Mouse (Mus musculus) left cerebral cortex, adult 2 months (tissue): Measurements from ENCODE around the gene Edar. TPM values are rescaled to one million over a fixed set of nuclear protein-coding genes. Genes with fewer than 3 reads are reported as not detected.
"Not testable (repeated sequence)": the region's sequence is repeated elsewhere in the genome, so short reads cannot be mapped to it uniquely, and the experiment has no call there.

Source experiments
- DNase-seq, 2 experiments: peaks; one replicate each; pipeline ENCODE4 v3.0.0; 2021 to 2022; ENCODE audit warnings: low spot score in 2 of 2, mixed read lengths in 1 of 2; ENCODE audit errors: extremely low spot score in 1 of 2
- H3K27ac ChIP-seq: fragments of 200-600 bp; 2 replicates; pipeline ENCODE4 v1.8.1; 2022
- H3K4me3 ChIP-seq: fragments of 200-600 bp; 2 replicates; pipeline ENCODE4 v1.8.1; 2022
- CTCF ChIP-seq: fragments of 200-600 bp; IDR thresholded peaks from 2 replicates; pipeline ENCODE4 v1.8.1; 2022; ENCODE audit warnings: antibody characterized with exemption, mild to moderate bottlenecking, moderate library complexity
- intact Hi-C: fragments of 180-260 bp; cut with DNase I; formaldehyde crosslinking; loops from one replicate; pipeline ENCODE4 v1.15.1; 2025
- long read RNA-seq, 2 experiments: library from polyadenylated mRNA; stranded (forward); transcript quantifications; one replicate each; pipeline ENCODE4 v2.0.0; 2021; ENCODE audit warnings: borderline mapping rate in 2 of 2
- total RNA-seq, 2 experiments: library from RNA; stranded (reverse); gene quantifications; 2 replicates each; pipeline ENCODE4 v1.2.3; 2021

The Edar gene
- under 1 TPM; 0.14 to 0.20 TPM for total RNA-seq
- long read RNA-seq, experiment 1, partial matches to known transcripts = 0 of 1 reads
- long read RNA-seq, experiment 1, other reads (novel, unspliced or antisense) = 0 of 1 reads
- long read RNA-seq, experiment 2 = 0 reads

DNA sequence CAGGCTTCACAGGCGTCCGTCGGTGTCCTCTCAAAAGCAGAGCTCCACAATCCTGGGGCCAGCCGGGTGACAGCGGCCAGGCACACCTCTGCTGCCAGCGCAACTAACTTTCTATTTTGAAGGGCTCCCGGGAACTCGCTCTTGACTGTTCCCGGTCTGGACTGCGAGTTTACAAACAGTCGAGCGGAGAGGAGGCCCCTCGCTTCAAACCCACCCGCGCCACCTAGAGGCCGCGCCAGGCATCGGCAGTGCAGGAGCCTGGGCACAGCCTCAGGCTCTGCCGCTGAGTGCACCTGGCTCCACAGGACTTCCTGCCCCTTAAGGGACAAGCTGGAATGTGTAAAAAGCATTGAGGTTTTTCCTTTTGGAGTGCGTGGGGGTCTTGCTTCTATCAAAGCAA, at the start of gene Edar:
Edar (minus strand) TSS at position 122 of the 400 bp plus-strand sequence.
- DNase-seq = peak; percentile 65 to 79
- intact Hi-C loops = loop anchor here (2.0 kb wide), 2 partner anchors 49 to 133 kb away; no protein-coding TSS in a partner anchor
- peak; percentile 97 for TF ChIP-seq CTCF
- Histone ChIP-seq H3K27ac (no peak within 1 kb of the TSS), H3K4me3 (peak within 1 kb of the TSS; percentile 41)

DNA sequence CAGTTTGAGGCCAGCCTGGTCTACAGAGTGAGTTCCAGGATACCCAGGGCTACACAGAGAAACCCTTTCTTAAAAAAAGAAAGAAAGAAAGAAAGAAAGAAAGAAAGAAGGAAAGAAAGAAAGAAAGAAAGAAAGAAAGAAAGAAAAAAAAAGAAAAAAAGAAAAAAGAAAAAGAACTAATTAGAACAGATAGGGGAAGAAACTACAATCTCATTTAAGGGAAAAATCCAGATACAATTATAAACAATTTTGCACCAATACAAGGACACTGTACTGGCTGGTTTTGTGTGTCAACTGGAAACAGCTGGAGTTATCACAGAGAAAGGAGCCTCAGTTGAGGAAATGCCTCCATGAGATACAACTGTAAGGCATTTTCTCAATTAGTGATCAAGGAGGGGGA, 42.7 kb upstream of the Edar start, which contains the start of gene Gm17542:
Gm17542 (minus strand) TSS at position 101 of the 400 bp plus-strand sequence.
- DNase-seq = not testable (repeated sequence)

DNA sequence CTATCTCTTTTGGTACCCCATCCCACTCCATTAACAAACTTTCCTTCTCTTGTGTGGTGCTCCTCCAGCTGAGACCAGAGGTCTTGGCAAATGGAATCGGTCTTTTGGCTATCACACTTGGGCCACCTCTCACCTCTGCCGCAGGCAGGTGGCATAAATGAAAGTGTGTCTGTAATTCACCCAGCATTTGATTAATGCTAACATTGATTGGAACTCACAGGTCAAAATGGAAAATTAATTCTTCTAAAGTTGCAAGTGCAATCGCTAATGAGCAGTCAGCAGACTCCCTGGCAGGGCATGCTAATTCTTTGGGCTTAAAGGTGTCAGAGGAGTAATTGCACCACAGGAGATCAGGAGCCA, 39.3 kb upstream of the Edar start:
- intact Hi-C loops = loop anchor here (5.0 kb wide), 1 partner anchor 73 kb away; no protein-coding TSS in a partner anchor
- peak overlapping the region; percentile 39 for H3K4me3 ChIP-seq
- no peak overlapping the region for H3K27ac ChIP-seq
- TF ChIP-seq CTCF = no peak
- DNase-seq = no peak

More for the DNA sequence above, 42.7 kb upstream of the Edar start, which contains the start of gene Gm17542:
- H3K4me3 ChIP-seq, H3K27ac ChIP-seq, intact Hi-C loops: not testable (repeated sequence)

DNA sequence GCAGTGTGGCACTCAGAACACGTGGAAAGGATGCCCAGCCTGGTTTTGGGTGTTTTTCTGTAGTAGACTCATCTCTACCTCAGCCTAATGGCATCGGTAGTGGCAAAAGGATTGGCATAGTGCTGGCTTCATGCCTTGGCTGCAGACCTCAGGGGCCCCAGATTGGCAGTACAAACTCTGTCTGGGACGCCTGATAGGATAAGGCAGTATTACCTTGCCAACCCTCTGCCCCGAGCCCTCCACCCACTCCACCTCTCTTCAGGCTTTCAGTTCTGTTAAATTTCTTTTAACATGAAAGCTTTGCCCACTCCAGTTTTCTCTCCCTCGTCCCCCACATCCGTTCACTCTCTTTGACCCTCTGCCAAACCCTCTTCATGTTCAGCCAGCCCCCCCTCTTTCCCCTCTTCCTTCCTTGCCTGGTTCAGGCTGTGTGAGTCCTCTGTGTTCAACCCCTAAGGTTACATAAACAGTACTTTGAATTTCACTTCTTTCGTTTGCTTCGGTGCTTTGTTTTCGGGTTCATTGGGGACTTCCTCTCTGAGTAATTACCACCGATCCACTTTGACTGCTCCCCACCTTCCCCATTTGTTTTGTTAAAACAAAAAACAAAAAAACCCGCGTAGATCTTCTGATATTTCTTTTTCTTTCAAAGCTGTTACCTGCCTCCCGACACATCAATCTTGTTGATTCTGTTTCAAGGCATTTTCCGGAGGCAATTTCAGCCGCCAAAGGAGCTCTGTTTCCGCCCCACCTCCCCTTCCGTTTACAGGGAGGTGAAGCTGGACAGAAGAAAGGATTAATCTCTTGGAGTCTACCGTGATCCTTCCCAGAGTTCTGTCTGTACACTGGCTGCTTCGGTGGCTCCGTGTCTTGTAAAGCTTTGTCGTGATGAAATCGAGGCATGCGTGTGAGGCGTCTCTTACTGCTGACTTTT, 38.7 kb upstream of the Edar start:
- DNase-seq = no peak
- H3K27ac ChIP-seq = no peak overlapping the region
- TF ChIP-seq CTCF = no peak
- H3K4me3 ChIP-seq = peak overlapping the region; percentile 39
- intact Hi-C loops = loop anchor here (5.0 kb wide), 1 partner anchor 73 kb away; no protein-coding TSS in a partner anchor

DNA sequence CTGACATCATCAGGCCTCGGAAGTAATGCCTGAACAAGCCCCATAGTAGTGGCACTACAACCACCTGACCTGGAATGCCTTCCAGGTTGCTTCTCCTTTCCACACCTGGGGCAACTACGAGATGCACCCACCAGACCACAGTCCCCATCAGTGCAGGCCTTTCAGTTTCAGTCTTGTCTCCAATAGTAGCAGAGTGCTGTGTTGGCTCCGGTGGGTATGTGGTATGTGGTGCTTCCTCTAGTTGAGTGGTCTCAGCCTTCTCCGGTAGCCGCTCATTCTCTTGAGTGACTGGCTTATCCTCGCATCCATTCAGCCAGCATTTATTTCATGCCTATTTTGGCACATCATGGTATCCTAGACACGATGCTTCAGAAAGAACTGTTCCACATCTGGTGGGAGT, 37.8 kb upstream of the Edar start:
- intact Hi-C loops = loop anchor here (5.0 kb wide), 1 partner anchor 74 kb away; no protein-coding TSS in a partner anchor

DNA sequence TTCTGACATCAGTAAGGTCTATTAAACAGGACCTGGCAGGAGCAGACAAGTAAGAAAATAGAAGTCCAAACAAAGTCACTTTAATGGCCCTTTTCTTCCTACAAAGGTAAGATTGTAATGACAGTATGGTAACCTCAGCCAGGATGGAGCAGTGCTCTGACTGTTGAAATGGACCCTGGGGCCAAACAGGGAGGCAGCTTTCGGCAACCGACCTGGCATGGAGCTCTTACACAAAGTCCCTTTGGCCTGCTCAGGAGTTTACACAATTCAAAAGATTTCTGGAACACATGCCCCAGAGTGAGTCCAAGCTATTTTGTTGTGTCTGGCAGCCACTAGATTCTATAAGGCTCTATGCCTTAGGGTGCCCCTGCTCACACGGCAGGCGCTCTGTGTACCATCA, 33.6 kb upstream of the Edar start:
- no peak for TF ChIP-seq CTCF

More for the DNA sequence above, 37.8 kb upstream of the Edar start:
- no peak for TF ChIP-seq CTCF
- Histone ChIP-seq H3K4me3 (no peak overlapping the region), H3K27ac (no peak overlapping the region)
- DNase-seq = no peak

DNA sequence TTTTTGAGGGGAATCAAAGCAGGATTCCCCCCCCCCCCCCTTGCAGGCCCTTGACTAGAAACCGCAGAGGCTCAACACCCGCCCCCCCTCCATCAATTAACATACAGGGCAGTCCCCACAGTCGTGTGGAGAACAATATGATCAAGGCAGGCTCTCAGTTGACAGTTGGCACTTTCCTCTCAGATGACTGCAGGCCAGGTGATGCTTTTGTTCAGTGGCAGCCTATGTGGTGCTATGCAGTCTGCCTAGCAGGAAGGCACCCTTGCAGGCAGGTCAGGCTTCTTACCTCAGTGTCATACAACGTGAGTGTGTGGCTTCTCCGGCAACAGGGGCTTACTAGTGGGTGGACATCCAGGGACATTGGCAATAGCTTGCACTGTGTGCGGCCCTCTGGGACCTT, 25.1 kb upstream of the Edar start:
- no peak for DNase-seq
- Histone ChIP-seq H3K27ac (no peak overlapping the region), H3K4me3 (no peak overlapping the region)
- TF ChIP-seq CTCF = no peak
- intact Hi-C loops = no loop called here

More for the DNA sequence above, 33.6 kb upstream of the Edar start:
- DNase-seq = no peak
- intact Hi-C loops = no loop called here
- Histone ChIP-seq H3K4me3 (no peak overlapping the region), H3K27ac (no peak overlapping the region)

DNA sequence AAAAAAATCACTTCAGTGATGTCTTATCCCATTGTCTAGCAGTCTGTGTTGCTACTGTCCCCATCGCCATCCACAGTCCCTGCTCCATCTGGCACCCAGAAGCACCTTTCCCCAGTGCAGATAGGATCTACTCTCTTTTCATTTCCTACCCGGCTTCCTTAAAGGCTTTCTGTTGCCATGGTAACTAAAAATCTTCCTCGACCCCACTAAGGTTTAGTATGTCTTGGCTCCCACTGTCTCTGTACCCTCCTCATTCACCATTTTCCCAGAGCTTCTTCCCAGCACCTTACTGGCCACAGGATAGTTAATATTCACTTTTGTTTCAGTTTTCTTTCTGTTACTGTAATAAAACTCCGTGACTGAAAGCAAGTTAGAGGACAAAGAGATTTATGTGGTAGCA, 24.7 kb upstream of the Edar start:
- TF ChIP-seq CTCF = no peak
- intact Hi-C loops = no loop called here

DNA sequence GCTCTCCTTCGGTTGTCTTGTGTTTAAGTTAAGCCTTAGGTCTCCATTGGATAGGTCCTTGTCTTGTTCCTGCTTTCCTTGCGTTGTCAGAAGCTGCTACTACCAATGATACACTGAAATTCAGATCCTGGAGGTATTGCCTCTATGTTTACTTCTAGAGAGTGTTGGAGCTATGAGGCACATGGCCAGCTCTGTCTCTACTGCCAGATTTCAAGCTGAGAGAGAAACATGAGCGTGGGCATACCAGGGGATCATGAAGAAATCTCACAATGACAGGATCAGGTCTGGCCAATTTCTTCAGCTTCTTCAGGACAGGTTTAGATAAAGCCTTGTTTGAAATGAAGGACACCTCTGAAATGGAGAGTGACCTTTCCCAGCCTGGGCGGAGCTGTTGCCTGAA, 23.5 kb upstream of the Edar start:
- intact Hi-C loops = no loop called here
- H3K27ac ChIP-seq = no peak overlapping the region
- H3K4me3 ChIP-seq = no peak overlapping the region
- no peak for TF ChIP-seq CTCF
- no peak for DNase-seq

More for the DNA sequence above, 24.7 kb upstream of the Edar start:
- DNase-seq = no peak
- Histone ChIP-seq H3K27ac (no peak overlapping the region), H3K4me3 (no peak overlapping the region)

DNA sequence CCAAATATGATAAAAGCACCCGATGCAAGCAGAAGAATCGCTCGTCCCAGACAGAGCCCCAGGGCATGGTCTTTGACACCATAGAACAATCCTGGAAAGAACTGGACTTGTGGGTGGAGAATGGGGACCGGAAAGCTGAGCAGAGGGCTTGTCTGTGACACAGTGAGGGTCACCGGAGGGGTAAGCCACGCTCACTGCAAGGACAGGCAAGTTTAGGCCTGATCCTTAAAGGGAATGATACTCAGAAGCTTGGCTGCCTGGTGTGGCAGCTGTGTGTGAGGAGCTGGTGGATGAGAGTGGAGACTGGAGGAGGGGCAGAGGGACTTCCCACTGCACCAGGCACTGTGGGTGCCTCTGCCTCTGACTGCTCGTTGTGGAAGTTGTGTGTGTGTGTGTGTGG, 15.6 kb upstream of the Edar start:
- no peak for DNase-seq
- TF ChIP-seq CTCF = no peak
- intact Hi-C loops = no loop called here

DNA sequence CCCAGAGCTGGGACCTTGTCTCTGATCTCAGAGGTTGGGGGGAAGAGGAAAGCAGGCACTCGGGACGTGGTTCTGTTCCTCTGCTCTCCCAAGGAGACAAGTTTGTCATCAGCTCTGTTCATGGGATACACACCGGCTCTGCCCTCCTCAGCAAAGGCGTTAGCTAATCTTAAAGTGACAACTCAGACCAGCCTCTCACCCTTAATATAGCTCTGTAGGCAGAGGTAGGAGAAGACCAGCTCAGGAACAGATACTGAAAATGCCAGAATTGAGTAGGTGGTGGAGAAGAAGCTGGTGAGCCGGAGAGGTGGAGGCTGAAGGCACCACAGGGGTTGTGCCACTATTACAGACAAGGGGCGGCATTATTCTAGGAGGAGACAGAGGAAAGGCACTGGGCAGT, 3.8 kb upstream of the Edar start:
- intact Hi-C loops = loop anchor here (1.0 kb wide), 1 partner anchor 119 kb away; no protein-coding TSS in a partner anchor
- no peak for DNase-seq
- Histone ChIP-seq H3K27ac (no peak overlapping the region), H3K4me3 (no peak overlapping the region)
- no peak for TF ChIP-seq CTCF

More for the DNA sequence above, 15.6 kb upstream of the Edar start:
- no peak overlapping the region for H3K4me3 ChIP-seq
- no peak overlapping the region for H3K27ac ChIP-seq
